Comparison of ENCODE assay signal across 16 mouse cellular contexts in genomic region chr4:116244240-116244639, GRCm38 (mm10).
"Had no signal": no experiment of that assay in that cellular context is flagged by ENCODE, and none has a peak within 500 bp of the region (broad histone marks: within the 10 kb centered on the region; RNA-seq: fewer than 3 reads in every experiment).

No protein-coding gene starts in this region.

- H3K9ac ChIP-seq: neural tube, embryonic 13.5 days; neural tube, embryonic 15.5 days; stomach, embryonic 15.5 days had no signal

- H3K36me3 ChIP-seq: neural tube, embryonic 15.5 days; stomach, embryonic 15.5 days had no signal

- H3K4me1 ChIP-seq: neural tube, embryonic 13.5 days; neural tube, embryonic 15.5 days; stomach, embryonic 15.5 days had no signal

- H3K9me3 ChIP-seq: neural tube, embryonic 13.5 days; neural tube, embryonic 15.5 days; stomach, embryonic 15.5 days had no signal

- H3K27ac ChIP-seq: neural tube, embryonic 13.5 days; neural tube, embryonic 15.5 days; stomach, embryonic 15.5 days; stomach, postnatal 0 days had no signal

- H3K27me3 ChIP-seq: neural tube, embryonic 13.5 days; neural tube, embryonic 15.5 days; stomach, embryonic 15.5 days had no signal

- H3K4me3 ChIP-seq: neural tube, embryonic 13.5 days; neural tube, embryonic 15.5 days; stomach, embryonic 15.5 days had no signal

- DNase-seq: retina, postnatal 1 day; right cerebral cortex, adult 18-20 months; right cerebral cortex, postnatal 14 days; right cerebral cortex, postnatal 25 days; right cerebral cortex, postnatal 4 days; spleen, adult 18-20 months; thymus, adult 18-20 months; thymus, adult 2 months; thymus, postnatal 14 days; thymus, postnatal 25 days; thymus, postnatal 36 days; thymus, postnatal 4 days had no signal
